Mouse (Mus musculus): ENCODE measurements at regions not wholly inside any gene's neighbourhood (a gene's known extent, or its start where the extent isn't known, plus 50 kb on each side); places are given as distances from the start of the nearest gene placed in this dataset.

DNA sequence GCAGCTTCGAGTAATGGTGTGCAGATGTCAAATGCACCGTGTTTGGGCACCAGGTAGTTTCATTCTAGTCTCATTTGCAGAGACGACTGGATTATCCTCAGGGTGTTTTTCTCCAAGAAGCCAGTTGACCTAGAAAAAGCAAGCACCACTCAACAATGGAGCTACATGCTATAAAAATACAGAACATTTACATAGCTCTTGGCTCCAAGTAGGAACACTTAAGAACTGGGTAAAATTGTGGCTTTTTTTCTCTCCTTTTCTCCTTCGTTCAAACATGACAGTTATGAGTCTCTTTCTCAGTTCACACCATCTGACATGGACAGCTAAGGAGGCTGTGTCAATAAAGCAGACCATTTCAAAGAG lies 485.8 kb downstream of the Slc4a3 start:
- Histone ChIP-seq H3K4me3 (ENCODE audit: extremely low read depth, insufficient read depth, insufficient read length) (no peak overlapping the region), H3K4me1 (ENCODE audit: control insufficient read depth, insufficient read depth, insufficient read length) (no peaks in the 10 kb centered on the region), H3K27me3 (ENCODE audit: control insufficient read depth, insufficient read depth, low read length) (no peaks in the 10 kb centered on the region), H3K27ac (ENCODE audit: insufficient read depth, low read length) (no peak overlapping the region), H3K36me3 (ENCODE audit: control insufficient read depth, insufficient read depth, low read length) (no peaks in the 10 kb centered on the region)
- no peak for DNase-seq (ENCODE audit: low read depth in 1 of 2, low spot score in 2 of 2)
- TF ChIP-seq CTCF (IDR thresholded peaks at IDR 0.05; ENCODE audit: extremely low read depth, insufficient read depth, insufficient read length, insufficient replicate concordance) (no peak), POLR2A (IDR thresholded peaks at IDR 0.05; ENCODE audit: low read depth, low read length) (no peak)
- 60% methylated on average over 4 of the region's 4 CpGs for WGBS

GRCm38 (mm10) chr1:76032626-76033025 lies 486.6 kb downstream of the Slc4a3 start:
- TF ChIP-seq POLR2A (IDR thresholded peaks at IDR 0.05; ENCODE audit: low read depth, low read length) (no peak), CTCF (IDR thresholded peaks at IDR 0.05; ENCODE audit: extremely low read depth, insufficient read depth, insufficient read length, insufficient replicate concordance) (no peak)
- Histone ChIP-seq H3K4me3 (ENCODE audit: extremely low read depth, insufficient read depth, insufficient read length) (no peak overlapping the region), H3K36me3 (ENCODE audit: control insufficient read depth, insufficient read depth, low read length) (no peaks in the 10 kb centered on the region), H3K27ac (ENCODE audit: insufficient read depth, low read length) (no peak overlapping the region), H3K27me3 (ENCODE audit: control insufficient read depth, insufficient read depth, low read length) (no peaks in the 10 kb centered on the region), H3K4me1 (ENCODE audit: control insufficient read depth, insufficient read depth, insufficient read length) (no peaks in the 10 kb centered on the region)
- no peak for DNase-seq (ENCODE audit: low read depth in 1 of 2, low spot score in 2 of 2)
- 77% methylated on average over 3 of the region's 3 CpGs for WGBS

DNA sequence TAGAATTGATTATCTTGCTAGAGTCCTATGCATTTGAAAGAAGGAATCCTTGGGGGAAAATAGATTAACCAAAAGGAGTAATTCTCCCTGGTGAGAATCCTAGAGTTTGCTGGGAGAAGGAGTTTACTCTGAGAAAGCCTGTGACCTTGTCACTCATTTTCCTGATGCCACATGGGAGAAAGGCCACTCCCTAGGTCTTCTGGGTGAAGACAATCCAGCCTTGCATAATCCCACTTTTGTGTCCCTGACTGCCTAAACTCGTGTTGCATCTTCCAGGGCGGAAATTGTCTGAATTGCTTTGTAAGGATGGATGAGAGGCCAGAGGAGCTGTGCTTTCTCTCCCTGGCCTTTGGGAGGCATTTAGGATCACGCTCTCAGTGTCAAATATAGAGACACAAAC lies 490.2 kb downstream of the Slc4a3 start:
- H3K4me1 ChIP-seq (ENCODE audit: control insufficient read depth, insufficient read depth, insufficient read length) = no peaks in the 10 kb centered on the region
- DNase-seq (ENCODE audit: low read depth in 1 of 2, low spot score in 2 of 2) = no peak
- no peaks in the 10 kb centered on the region for H3K36me3 ChIP-seq (ENCODE audit: control insufficient read depth, insufficient read depth, low read length)
- no peaks in the 10 kb centered on the region for H3K27me3 ChIP-seq (ENCODE audit: control insufficient read depth, insufficient read depth, low read length)
- H3K4me3 ChIP-seq (ENCODE audit: extremely low read depth, insufficient read depth, insufficient read length) = no peak overlapping the region
- 65% methylated on average over 3 of the region's 3 CpGs for WGBS
- no peak overlapping the region for H3K27ac ChIP-seq (ENCODE audit: insufficient read depth, low read length)
- TF ChIP-seq POLR2A (IDR thresholded peaks at IDR 0.05; ENCODE audit: low read depth, low read length) = no peak
- no peak for TF ChIP-seq CTCF (IDR thresholded peaks at IDR 0.05; ENCODE audit: extremely low read depth, insufficient read depth, insufficient read length, insufficient replicate concordance)

GRCm38 (mm10) chr1:76039029-76039655 lies 493.1 kb downstream of the Slc4a3 start:
- WGBS = 71% methylated on average over 4 of the region's 4 CpGs
- no peaks in the 10 kb centered on the region for H3K4me1 ChIP-seq (ENCODE audit: control insufficient read depth, insufficient read depth, insufficient read length)
- no peak overlapping the region for H3K27ac ChIP-seq (ENCODE audit: insufficient read depth, low read length)
- H3K4me3 ChIP-seq (ENCODE audit: extremely low read depth, insufficient read depth, insufficient read length) = no peak overlapping the region
- H3K27me3 ChIP-seq (ENCODE audit: control insufficient read depth, insufficient read depth, low read length) = no peaks in the 10 kb centered on the region
- H3K36me3 ChIP-seq (ENCODE audit: control insufficient read depth, insufficient read depth, low read length) = no peaks in the 10 kb centered on the region
- TF ChIP-seq CTCF (IDR thresholded peaks at IDR 0.05; ENCODE audit: extremely low read depth, insufficient read depth, insufficient read length, insufficient replicate concordance) (no peak), POLR2A (IDR thresholded peaks at IDR 0.05; ENCODE audit: low read depth, low read length) (no peak)
- DNase-seq (ENCODE audit: low read depth in 1 of 2, low spot score in 2 of 2) = no peak

- DNase-seq (ENCODE audit: low read depth in 1 of 2, low spot score in 2 of 2) = no peak
- WGBS = 72% methylated on average over 4 of the region's 4 CpGs
- no peaks in the 10 kb centered on the region for H3K4me1 ChIP-seq (ENCODE audit: control insufficient read depth, insufficient read depth, insufficient read length)
- no peak overlapping the region for H3K4me3 ChIP-seq (ENCODE audit: extremely low read depth, insufficient read depth, insufficient read length)
- H3K27ac ChIP-seq (ENCODE audit: insufficient read depth, low read length) = no peak overlapping the region
- TF ChIP-seq POLR2A (IDR thresholded peaks at IDR 0.05; ENCODE audit: low read depth, low read length) (no peak), CTCF (IDR thresholded peaks at IDR 0.05; ENCODE audit: extremely low read depth, insufficient read depth, insufficient read length, insufficient replicate concordance) (no peak)
- H3K36me3 ChIP-seq (ENCODE audit: control insufficient read depth, insufficient read depth, low read length) = no peaks in the 10 kb centered on the region
- no peaks in the 10 kb centered on the region for H3K27me3 ChIP-seq (ENCODE audit: control insufficient read depth, insufficient read depth, low read length)
These were observed 493.6 kb downstream of the Slc4a3 start for GRCm38 (mm10) chr1:76039661-76040060.

- Histone ChIP-seq H3K27me3 (ENCODE audit: control insufficient read depth, insufficient read depth, low read length) (no peaks in the 10 kb centered on the region), H3K4me3 (ENCODE audit: extremely low read depth, insufficient read depth, insufficient read length) (no peak overlapping the region), H3K4me1 (ENCODE audit: control insufficient read depth, insufficient read depth, insufficient read length) (no peaks in the 10 kb centered on the region), H3K36me3 (ENCODE audit: control insufficient read depth, insufficient read depth, low read length) (no peaks in the 10 kb centered on the region), H3K27ac (ENCODE audit: insufficient read depth, low read length) (no peak overlapping the region)
- WGBS = 97% methylated on average over 1 of the region's 1 CpGs
- TF ChIP-seq POLR2A (IDR thresholded peaks at IDR 0.05; ENCODE audit: low read depth, low read length) (no peak), CTCF (IDR thresholded peaks at IDR 0.05; ENCODE audit: extremely low read depth, insufficient read depth, insufficient read length, insufficient replicate concordance) (no peak)
- DNase-seq (ENCODE audit: low read depth in 1 of 2, low spot score in 2 of 2) = no peak
These were observed 504.2 kb downstream of the Slc4a3 start for GRCm38 (mm10) chr1:76050264-76050663.

DNA sequence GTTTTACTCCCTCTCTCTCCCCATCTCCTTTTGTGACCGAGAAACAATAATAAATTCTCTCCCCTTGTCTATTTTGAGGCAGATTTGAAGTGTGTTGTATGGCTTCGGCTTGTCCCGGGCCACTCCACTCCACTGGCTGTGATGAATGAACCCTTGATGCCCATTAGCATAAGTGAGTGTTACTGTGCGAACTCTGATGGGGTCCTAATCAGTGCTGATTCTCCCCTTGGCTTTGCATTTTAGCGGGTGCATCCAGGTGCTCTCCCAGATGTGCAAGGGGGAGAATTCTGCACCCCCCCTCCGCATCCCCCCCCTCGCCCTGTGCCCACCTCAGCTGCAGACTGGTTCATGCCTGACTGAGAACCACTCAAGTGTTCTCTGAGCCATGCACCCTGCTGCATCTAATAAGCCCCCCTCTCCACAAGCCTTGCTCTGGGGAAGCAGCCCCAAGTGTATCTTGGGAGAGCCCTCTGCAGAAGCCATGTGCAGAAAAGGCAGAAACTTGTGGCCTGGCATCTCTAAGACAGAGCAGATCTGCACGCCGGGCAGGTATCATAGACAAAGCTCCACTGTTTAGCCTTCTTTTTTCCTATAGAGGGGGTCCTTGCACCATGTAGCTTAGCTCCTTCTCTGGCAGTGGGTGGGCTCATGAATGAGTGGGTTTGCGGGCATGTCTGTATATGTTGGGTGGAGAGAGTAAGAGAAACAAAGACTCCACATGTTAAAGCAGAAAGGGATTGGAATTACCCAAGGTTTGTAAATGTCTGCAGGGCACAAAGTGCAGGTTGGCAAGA lies 507.5 kb downstream of the Slc4a3 start:
- Histone ChIP-seq H3K27me3 (ENCODE audit: control insufficient read depth, insufficient read depth, low read length) (no peaks in the 10 kb centered on the region), H3K4me3 (ENCODE audit: extremely low read depth, insufficient read depth, insufficient read length) (no peak overlapping the region), H3K27ac (ENCODE audit: insufficient read depth, low read length) (no peak overlapping the region), H3K4me1 (ENCODE audit: control insufficient read depth, insufficient read depth, insufficient read length) (no peaks in the 10 kb centered on the region), H3K36me3 (ENCODE audit: control insufficient read depth, insufficient read depth, low read length) (no peaks in the 10 kb centered on the region)
- WGBS = 86% methylated on average over 10 of the region's 10 CpGs
- DNase-seq (ENCODE audit: low read depth in 1 of 2, low spot score in 2 of 2) = no peak
- TF ChIP-seq CTCF (IDR thresholded peaks at IDR 0.05; ENCODE audit: extremely low read depth, insufficient read depth, insufficient read length, insufficient replicate concordance) (no peak), POLR2A (IDR thresholded peaks at IDR 0.05; ENCODE audit: low read depth, low read length) (no peak)

All from spleen, adult 2 months (tissue).